Mouse (Mus musculus): ENCODE data around the gene Tmem139.

Gene Tmem139

GRCm38 (mm10) chr6:42264626-42265312 is 3.0 kb downstream of the Tmem139 start, which contains the start of gene Casp2:
TSS of gene Casp2 (plus strand) at chr6:42264985.
- ChIA-PET POLR2A (interaction anchor here in 2 of 4 experiments (0.6 to 3.1 kb wide), 16 partner anchors 10 to 1401 kb away, joined by 3 to 13 read pairs (median 3); partner anchors contain the start of genes Gstk1 (in 2 of the 2), Clcn1 (in 1 of the 2), Tpk1 (in 1 of the 2) and Zyx (in 1 of the 2)), CTCF (interaction anchor here (0.5 to 1.6 kb wide), 12 partner anchors 19 to 660 kb away, joined by 3 to 10 read pairs (median 4); partner anchors contain the start of genes Gstk1 (in 2 of the 4), Ephb6 (in 1 of the 4) and Zyx (in 1 of the 4))

GRCm38 (mm10) chr6:42265391-42266330 is 3.9 kb downstream of the Tmem139 start:
- ChIA-PET CTCF (interaction anchor here in 2 of 4 experiments (0.8 to 1.3 kb wide), 2 partner anchors 20 to 661 kb away, joined by 3 to 4 read pairs; partner anchors contain the start of genes Ephb6 (in 1 of the 2) and Gstk1 (in 1 of the 2)), POLR2A (interaction anchor here in 2 of 4 experiments (0.6 to 3.1 kb wide), 18 partner anchors 9 to 1400 kb away, joined by 3 to 13 read pairs (median 3); partner anchors contain the start of genes Gstk1 (in 2 of the 2), Clcn1 (in 1 of the 2), Tpk1 (in 1 of the 2) and Zyx (in 1 of the 2))

- ChIA-PET POLR2A (interaction anchor here in 2 of 4 experiments (0.9 to 7.2 kb wide), 3 partner anchors 12 to 24 kb away, joined by 4 to 63 read pairs (median 4); partner anchors contain the start of gene Clcn1 (in 1 of the 2)), CTCF (no interaction called here)
These were observed 9.0 kb downstream of the Tmem139 start for GRCm38 (mm10) chr6:42270817-42271216.

- POLR2A ChIA-PET, result interaction anchor here in 2 of 4 experiments (1.2 to 7.2 kb wide), 5 partner anchors 8 to 62 kb away, joined by 3 to 63 read pairs (median 4); partner anchors contain the start of genes Clcn1 (in 2 of the 2) and Casp2 (in 1 of the 2)
- CTCF ChIA-PET, result no interaction called here
These were observed 14.4 kb downstream of the Tmem139 start for GRCm38 (mm10) chr6:42276151-42276550.

- POLR2A ChIA-PET, result interaction anchor here in 2 of 4 experiments (0.7 to 6.1 kb wide), 13 partner anchors 8 to 66 kb away, joined by 3 to 63 read pairs (median 3); partner anchors contain the start of genes Casp2 (in 1 of the 2) and Zyx (in 1 of the 2)
- CTCF ChIA-PET, result interaction anchor here in 3 of 4 experiments (0.5 to 0.9 kb wide), 4 partner anchors 42 to 426 kb away, joined by 3 to 6 read pairs (median 3); partner anchors contain the start of gene Fam131b (in 1 of the 3)
These were observed 21.2 kb downstream of the Tmem139 start for GRCm38 (mm10) chr6:42282865-42283528.

- POLR2A ChIA-PET, result interaction anchor here in 3 of 4 experiments (0.7 to 6.1 kb wide), 9 partner anchors 8 to 864 kb away, joined by 3 to 63 read pairs (median 4); partner anchors contain the start of gene Casp2 (in 1 of the 3)
These were observed 24.7 kb downstream of the Tmem139 start, which contains the start of gene Clcn1 for GRCm38 (mm10) chr6:42286448-42286847. TSS of gene Clcn1 (plus strand) at chr6:42286685.

GRCm38 (mm10) chr6:42287562-42287961 is 25.8 kb downstream of the Tmem139 start:
- ChIA-PET POLR2A (interaction anchor here in 2 of 4 experiments (0.9 to 6.1 kb wide), 5 partner anchors 9 to 23 kb away, joined by 3 to 63 read pairs (median 4); partner anchors contain the start of gene Casp2 (in 1 of the 2)), CTCF (interaction anchor here in 1 of 4 experiments (0.7 kb wide), 1 partner anchor 37 kb away, joined by 4 read pairs; the partner anchor contains the start of gene Fam131b)

More at GRCm38 (mm10) chr6:42286448-42286847, 24.7 kb downstream of the Tmem139 start, which contains the start of gene Clcn1:
- CTCF ChIA-PET, result interaction anchor here in 1 of 4 experiments (0.7 kb wide), 1 partner anchor 62 kb away, joined by 14 read pairs; no protein-coding TSS in a partner anchor

- POLR2A ChIA-PET, result interaction anchor here in 1 of 4 experiments (1.4 kb wide), 1 partner anchor 16 kb away, joined by 3 read pairs; no protein-coding TSS in a partner anchor
- CTCF ChIA-PET, result no interaction called here
These were observed 31.6 kb downstream of the Tmem139 start for GRCm38 (mm10) chr6:42293327-42293726.

- POLR2A ChIA-PET, result interaction anchor here in 1 of 4 experiments (1.2 kb wide), 2 partner anchors 9 to 24 kb away, joined by 3 to 4 read pairs; partner anchors contain the start of gene Clcn1
- CTCF ChIA-PET, result no interaction called here
These were observed 33.9 kb downstream of the Tmem139 start for GRCm38 (mm10) chr6:42295549-42296094.

GRCm38 (mm10) chr6:42299362-42299761 is 37.6 kb downstream of the Tmem139 start:
- ChIA-PET CTCF (interaction anchor here in 2 of 4 experiments (1.2 to 2.0 kb wide), 2 partner anchors 25 to 26 kb away, joined by 4 read pairs; partner anchors contain the start of gene Fam131b (in 1 of the 2)), POLR2A (interaction anchor here in 2 of 4 experiments (0.9 to 2.9 kb wide), 9 partner anchors 9 to 72 kb away, joined by 3 to 6 read pairs (median 3); partner anchors contain the start of gene Casp2 (in 1 of the 2))

- POLR2A ChIA-PET, result interaction anchor here in 2 of 4 experiments (0.8 to 1.5 kb wide), 4 partner anchors 14 to 42 kb away, joined by 3 to 5 read pairs (median 4); partner anchors contain the start of gene Fam131b (in 1 of the 2)
- CTCF ChIA-PET, result interaction anchor here in 3 of 4 experiments (0.5 to 2.4 kb wide), 4 partner anchors 15 to 1765 kb away, joined by 3 to 6 read pairs (median 6); partner anchors contain the start of gene Fam131b (in 2 of the 3)
These were observed 48.1 kb downstream of the Tmem139 start for GRCm38 (mm10) chr6:42309816-42310378.

GRCm38 (mm10) chr6:42310427-42311053 is 48.8 kb downstream of the Tmem139 start:
- POLR2A ChIA-PET, result interaction anchor here in 2 of 4 experiments (0.8 to 1.6 kb wide), 4 partner anchors 14 to 42 kb away, joined by 3 to 5 read pairs (median 4); partner anchors contain the start of gene Fam131b (in 1 of the 2)
- CTCF ChIA-PET, result interaction anchor here in 3 of 4 experiments (0.5 to 2.4 kb wide), 4 partner anchors 14 to 1765 kb away, joined by 3 to 6 read pairs (median 6); partner anchors contain the start of gene Fam131b (in 2 of the 3)

Data from embryonic stem cell, embryonic (primary cell).